Mouse (Mus musculus) megakaryocyte, embryonic 14.5 days (primary cell): ENCODE measurements at regions not wholly inside any gene's neighbourhood (a gene's known extent, or its start where the extent isn't known, plus 50 kb on each side); places are given as distances from the start of the nearest gene placed in this dataset.

Source experiments
- FLI1 ChIP-seq: IDR thresholded peaks from 2 replicates; pipeline ENCODE4 v1.6.1; 2012; ENCODE audit warnings: low read length, inconsistent platforms, mixed read lengths
- GATA1 ChIP-seq: IDR thresholded peaks from 3 replicates; pipeline ENCODE4 v1.6.1; 2012; ENCODE audit warnings: mixed read lengths, low read length, inconsistent platforms, borderline replicate concordance

GRCm38 (mm10) chr17:83109792-83110440 is 105.2 kb upstream of the Pkdcc start:
- TF ChIP-seq GATA1 (no peak), FLI1 (no peak)
